ENCODE assay signal across 20 mouse cellular contexts in the genomic region with DNA sequence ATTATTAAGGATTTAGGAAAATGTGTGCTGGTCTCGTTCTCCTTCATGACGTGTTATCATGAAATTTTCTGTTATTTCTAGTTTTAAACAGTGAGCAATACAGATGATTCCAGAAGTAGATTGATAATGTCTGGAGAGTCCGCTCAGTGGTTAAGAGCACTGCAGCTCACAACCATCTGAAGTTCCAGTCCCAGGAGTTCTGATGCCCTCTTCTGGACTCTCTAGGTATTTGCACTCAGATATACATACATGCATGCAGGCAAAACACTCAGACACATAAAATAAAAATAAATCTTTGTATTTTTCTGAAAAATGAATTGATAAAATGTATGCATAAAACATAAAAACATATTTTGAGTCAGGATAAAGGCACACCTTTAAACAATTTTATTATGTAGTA.
DNase-seq lines count a peak whose midpoint lies in the region; ATAC-seq and TF ChIP-seq lines count a peak whose summit lies in the region.
"Had no signal": no experiment of that assay in that cellular context is flagged by ENCODE, and none has a peak within 500 bp of the region (broad histone marks: within the 10 kb centered on the region; RNA-seq: fewer than 3 reads in every experiment).

No protein-coding gene starts in this region.

- WGBS in intestine, postnatal 0 days = 96% methylated on average over 3 of the region's 3 CpGs
- 89% methylated on average over 3 of the region's 3 CpGs for WGBS in intestine, embryonic 16.5 days
- WGBS in lung, embryonic 14.5 days = 90% methylated on average over 3 of the region's 3 CpGs
- WGBS in thymus, adult 2 months = 94% methylated on average over 3 of the region's 3 CpGs

- peak; percentile 37 for TF ChIP-seq CTCF in intestine, postnatal 0 days (IDR thresholded peaks at IDR 0.05; ENCODE audit: low read depth)
- TF ChIP-seq CTCF in lung, embryonic 14.5 days (IDR thresholded peaks at IDR 0.05; ENCODE audit: low read depth) = peak; percentile 28
- TF ChIP-seq CTCF in thymus, adult 2 months (IDR thresholded peaks at IDR 0.05; ENCODE audit: borderline replicate concordance, control insufficient read depth, extremely low read depth, insufficient read depth, low read length, poor library complexity) = no peak

- H3K9me3 ChIP-seq in intestine, postnatal 0 days (ENCODE audit: control insufficient read depth) = no peaks in the 10 kb centered on the region
- no peaks in the 10 kb centered on the region for H3K9me3 ChIP-seq in intestine, embryonic 16.5 days (ENCODE audit: control insufficient read depth, low read length)
- H3K9me3 ChIP-seq in lung, embryonic 14.5 days (ENCODE audit: low read depth, low read length) = no peaks in the 10 kb centered on the region
- no peaks in the 10 kb centered on the region for H3K9me3 ChIP-seq in ES-E14 (ENCODE audit: control insufficient read depth, insufficient read depth, low read depth, low read length)
- H3K9me3 ChIP-seq: embryonic facial prominence, embryonic 15.5 days; hindbrain, embryonic 15.5 days; limb, embryonic 12.5 days; liver, embryonic 15.5 days; neural tube, embryonic 13.5 days had no signal

- no peak overlapping the region for H3K27ac ChIP-seq in intestine, postnatal 0 days (ENCODE audit: low read depth, low read length)
- no peak overlapping the region for H3K27ac ChIP-seq in intestine, embryonic 16.5 days (ENCODE audit: low read length)
- H3K27ac ChIP-seq in lung, embryonic 14.5 days (ENCODE audit: low read depth) = no peak overlapping the region
- H3K27ac ChIP-seq in ES-E14 (ENCODE audit: insufficient read depth, low read depth, low read length, poor library complexity, severe bottlenecking) = no peak overlapping the region
- no peak overlapping the region for H3K27ac ChIP-seq in thymus, adult 2 months (ENCODE audit: control insufficient read depth, insufficient read depth, low read length)
- H3K27ac ChIP-seq: embryonic facial prominence, embryonic 15.5 days; forebrain, embryonic 10.5 days; hindbrain, embryonic 15.5 days; limb, embryonic 12.5 days; liver, embryonic 15.5 days; neural tube, embryonic 13.5 days had no signal

- H3K36me3 ChIP-seq in intestine, postnatal 0 days (ENCODE audit: control insufficient read depth, insufficient read depth) = no peaks in the 10 kb centered on the region
- no peaks in the 10 kb centered on the region for H3K36me3 ChIP-seq in intestine, embryonic 16.5 days (ENCODE audit: control insufficient read depth, insufficient read depth, low read length)
- H3K36me3 ChIP-seq in lung, embryonic 14.5 days (ENCODE audit: insufficient read depth) = no peaks in the 10 kb centered on the region
- no peaks in the 10 kb centered on the region for H3K36me3 ChIP-seq in ES-E14 (ENCODE audit: control insufficient read depth, insufficient read depth, low read length, poor library complexity, severe bottlenecking)
- no peaks in the 10 kb centered on the region for H3K36me3 ChIP-seq in thymus, adult 2 months (ENCODE audit: control insufficient read depth, insufficient read depth, low read length)
- H3K36me3 ChIP-seq: embryonic facial prominence, embryonic 15.5 days; forebrain, embryonic 10.5 days; hindbrain, embryonic 15.5 days; limb, embryonic 12.5 days; liver, embryonic 15.5 days; neural tube, embryonic 13.5 days had no signal

- no peak overlapping the region for H3K9ac ChIP-seq in intestine, postnatal 0 days (ENCODE audit: low read depth, low read length)
- H3K9ac ChIP-seq in intestine, embryonic 16.5 days (ENCODE audit: low read depth, low read length) = no peak overlapping the region
- no peak overlapping the region for H3K9ac ChIP-seq in lung, embryonic 14.5 days
- H3K9ac ChIP-seq in ES-E14 (ENCODE audit: insufficient read depth, low read depth, low read length, poor library complexity, severe bottlenecking) = no peak overlapping the region
- H3K9ac ChIP-seq: embryonic facial prominence, embryonic 15.5 days; hindbrain, embryonic 15.5 days; limb, embryonic 12.5 days; liver, embryonic 15.5 days; neural tube, embryonic 13.5 days had no signal

- no peaks in the 10 kb centered on the region for H3K4me1 ChIP-seq in intestine, postnatal 0 days (replicated peaks; ENCODE audit: control insufficient read depth, insufficient read depth, low read length)
- H3K4me1 ChIP-seq in intestine, embryonic 16.5 days (ENCODE audit: control insufficient read depth, insufficient read depth, low read length) = no peaks in the 10 kb centered on the region
- H3K4me1 ChIP-seq in lung, embryonic 14.5 days (ENCODE audit: insufficient read depth) = no peaks in the 10 kb centered on the region
- no peaks in the 10 kb centered on the region for H3K4me1 ChIP-seq in ES-E14 (ENCODE audit: control insufficient read depth in 2 of 2, insufficient read depth in 2 of 2, low read length in 2 of 2, poor library complexity in 1 of 2)
- no peaks in the 10 kb centered on the region for H3K4me1 ChIP-seq in thymus, adult 2 months (replicated peaks; ENCODE audit: control insufficient read depth, insufficient read depth, low read length)
- H3K4me1 ChIP-seq: embryonic facial prominence, embryonic 15.5 days; forebrain, embryonic 10.5 days; hindbrain, embryonic 15.5 days; limb, embryonic 12.5 days; liver, embryonic 15.5 days; neural tube, embryonic 13.5 days had no signal

- ATAC-seq in intestine, postnatal 0 days = no peak
- no peak for ATAC-seq in intestine, embryonic 16.5 days
- ATAC-seq in lung, embryonic 14.5 days (ENCODE audit: insufficient read depth) = no peak
- ATAC-seq: CD4-positive, CD25-positive, alpha-beta regulatory T cell, adult 4 months had no signal

- H3K4me2 ChIP-seq in intestine, postnatal 0 days (replicated peaks; ENCODE audit: low read depth) = no peak overlapping the region
- no peak overlapping the region for H3K4me2 ChIP-seq in intestine, embryonic 16.5 days (ENCODE audit: low read depth, low read length)
- H3K4me2 ChIP-seq in lung, embryonic 14.5 days = no peak overlapping the region
- H3K4me2 ChIP-seq: embryonic facial prominence, embryonic 15.5 days; heart, embryonic 11.5 days; hindbrain, embryonic 15.5 days; limb, embryonic 12.5 days; liver, embryonic 15.5 days; neural tube, embryonic 13.5 days had no signal

- in situ Hi-C loops in ES-E14 (cut with MboI; ENCODE audit: low sequenced_read_pairs in 2 of 2, unreplicated experiment in 2 of 2) = no loop called here

- H3K27me3 ChIP-seq in intestine, postnatal 0 days (replicated peaks; ENCODE audit: control insufficient read depth, insufficient read depth, low read length) = no peaks in the 10 kb centered on the region
- no peaks in the 10 kb centered on the region for H3K27me3 ChIP-seq in intestine, embryonic 16.5 days (replicated peaks; ENCODE audit: control insufficient read depth, insufficient read depth, low read length)
- H3K27me3 ChIP-seq in lung, embryonic 14.5 days (ENCODE audit: insufficient read depth, low read length) = no peaks in the 10 kb centered on the region
- no peaks in the 10 kb centered on the region for H3K27me3 ChIP-seq in thymus, adult 2 months (ENCODE audit: control insufficient read depth, insufficient read depth, low read length)
- H3K27me3 ChIP-seq: embryonic facial prominence, embryonic 15.5 days; hindbrain, embryonic 15.5 days; limb, embryonic 12.5 days; liver, embryonic 15.5 days; neural tube, embryonic 13.5 days had no signal

- peak; percentile 11 for DNase-seq in lung, embryonic 14.5 days
- DNase-seq in lung, postnatal 10 days = no peak
- DNase-seq in ES-E14 (ENCODE audit: low read depth, low spot score) (peak; percentile 25), ZHBTc4 (ENCODE audit: low read depth, low spot score) (peak; percentile 51)
- no peak for DNase-seq in thymus, adult 2 months
- DNase-seq in right cerebral cortex, adult 18-20 months = no peak
- DNase-seq: cerebellum, adult 11-12 months; cerebellum, postnatal 36 days; heart, postnatal 14 days; lung, postnatal 36 days had no signal

- no peak overlapping the region for H3K4me3 ChIP-seq in intestine, postnatal 0 days (ENCODE audit: low read depth, low read length)
- no peak overlapping the region for H3K4me3 ChIP-seq in intestine, embryonic 16.5 days (ENCODE audit: low read length)
- no peak overlapping the region for H3K4me3 ChIP-seq in lung, embryonic 14.5 days (ENCODE audit: low read depth, low read length)
- no peak overlapping the region for H3K4me3 ChIP-seq in ES-E14 (ENCODE audit: insufficient read depth in 1 of 2, low read depth in 1 of 2, low read length in 2 of 2, poor library complexity in 1 of 2, severe bottlenecking in 1 of 2)
- H3K4me3 ChIP-seq in thymus, adult 2 months (ENCODE audit: control insufficient read depth, insufficient read depth, low read length) = no peak overlapping the region
- H3K4me3 ChIP-seq: embryonic facial prominence, embryonic 15.5 days; forebrain, embryonic 10.5 days; hindbrain, embryonic 15.5 days; limb, embryonic 12.5 days; liver, embryonic 15.5 days; neural tube, embryonic 13.5 days had no signal

- TF ChIP-seq POLR2A in thymus, adult 2 months (IDR thresholded peaks at IDR 0.05; ENCODE audit: control insufficient read depth, extremely low read depth, insufficient read depth, low read length, poor library complexity) = no peak

TF ChIP-seq in ES-E14, 5 proteins besides CTCF, POLR2A, EP300 and RAD21:
- TF ChIP-seq MAFK (IDR thresholded peaks at IDR 0.05; ENCODE audit: insufficient read depth, low read depth, low read length) (no peak), CHD2 (IDR thresholded peaks at IDR 0.05; ENCODE audit: low read depth, low read length) (no peak), ZC3H11A (IDR thresholded peaks at IDR 0.05; ENCODE audit: borderline replicate concordance, low read depth, low read length) (peak; percentile 64; the same call in 1 of the 2 replicates)

Comparison
In these comparisons a context has a peak if more than half of its experiments do, and no peak if none do; other contexts are left out.
1. DNase-seq: peak in lung, embryonic 14.5 days (single experiment), ES-E14 (single experiment) and ZHBTc4 (single experiment); none in lung, postnatal 10 days (single experiment), thymus, adult 2 months (single experiment) and right cerebral cortex, adult 18-20 months (single experiment).